Mouse (Mus musculus) yolk sac, embryonic 10.5 days (tissue): ENCODE data around the gene Trak2.
A peak's percentile ranks its signal among the peaks of the same experiment; 100 is the strongest.
"Not testable (repeated sequence)": the region's sequence is repeated elsewhere in the genome, so short reads cannot be mapped to it uniquely, and the experiment has no call there.

ENCODE experiments used
- DNase-seq: peaks from one replicate; pipeline ENCODE4 v3.0.0-alpha.2; 2017; ENCODE audit warnings: low spot score

Gene Trak2

GRCm38 (mm10) chr1:58953686-58954434 is 19.4 kb downstream of the Trak2 start:
- peak; percentile 7 for DNase-seq

- DNase-seq, result no peak
These were observed 20.2 kb downstream of the Trak2 start for GRCm38 (mm10) chr1:58952997-58953396.

GRCm38 (mm10) chr1:58952526-58952925 is 20.7 kb downstream of the Trak2 start:
- DNase-seq, result no peak

- DNase-seq, result no peak
These were observed 21.4 kb downstream of the Trak2 start for GRCm38 (mm10) chr1:58951841-58952240.

GRCm38 (mm10) chr1:58950899-58951648 is 22.2 kb downstream of the Trak2 start:
- peak; percentile 90 for DNase-seq

- no peak for DNase-seq
These were observed 23.6 kb downstream of the Trak2 start for GRCm38 (mm10) chr1:58949561-58950106.

GRCm38 (mm10) chr1:58946718-58947117 is 26.5 kb downstream of the Trak2 start:
- DNase-seq, result no peak

- DNase-seq, result peak; percentile 64
These were observed 27.1 kb downstream of the Trak2 start for GRCm38 (mm10) chr1:58945960-58946670.

GRCm38 (mm10) chr1:58945523-58945922 is 27.7 kb downstream of the Trak2 start:
- DNase-seq, result no peak

GRCm38 (mm10) chr1:58937606-58938099 is 35.6 kb downstream of the Trak2 start:
- DNase-seq, result no peak

- peak; percentile 61 for DNase-seq
These were observed 36.3 kb downstream of the Trak2 start for GRCm38 (mm10) chr1:58936746-58937605.

GRCm38 (mm10) chr1:58926664-58927063 is 46.6 kb downstream of the Trak2 start:
- no peak for DNase-seq

- DNase-seq, result no peak
These were observed 55.7 kb downstream of the Trak2 start for GRCm38 (mm10) chr1:58917566-58917965.

GRCm38 (mm10) chr1:58909636-58910272 is 63.5 kb downstream of the Trak2 start:
- no peak for DNase-seq

- DNase-seq, result peak; percentile 61
These were observed 69.5 kb downstream of the Trak2 start for GRCm38 (mm10) chr1:58903681-58904080.

GRCm38 (mm10) chr1:58897561-58897960 is 75.7 kb downstream of the Trak2 start:
- DNase-seq, result peak; percentile 31

GRCm38 (mm10) chr1:58892386-58892785 is 80.8 kb downstream of the Trak2 start:
- not testable (repeated sequence) for DNase-seq

GRCm38 (mm10) chr1:58891481-58892170 is 81.6 kb downstream of the Trak2 start:
- DNase-seq, result not testable (repeated sequence)

- not testable (repeated sequence) for DNase-seq
These were observed 82.4 kb downstream of the Trak2 start for GRCm38 (mm10) chr1:58890697-58891290.
